19 mouse cellular contexts compared by ENCODE assay signal in the genomic region with DNA sequence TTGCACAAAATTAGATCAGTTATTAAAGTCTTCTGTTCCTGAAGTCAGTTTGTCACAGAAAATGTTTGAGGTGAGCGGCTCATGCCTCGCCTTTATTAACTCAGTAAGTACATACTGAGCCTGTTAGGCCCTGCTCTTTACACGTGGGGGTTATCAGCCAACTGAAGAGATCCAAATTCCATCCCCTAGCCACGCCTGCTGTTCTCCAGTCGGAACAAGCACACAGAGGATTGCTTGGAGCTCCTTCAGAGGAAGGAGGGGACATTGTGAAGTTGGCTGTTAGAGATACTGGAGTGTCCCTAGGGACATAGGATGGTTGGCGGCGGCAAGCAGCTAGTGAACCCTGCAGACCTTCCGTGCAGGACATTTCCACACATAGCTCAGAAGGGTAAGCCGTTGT. TPM values are rescaled to one million over a fixed set of nuclear protein-coding genes. Genes with fewer than 3 reads are reported as not detected.
DNase-seq lines count a peak whose midpoint lies in the region; ATAC-seq lines count a peak whose summit lies in the region.
"Had no signal": no experiment of that assay in that cellular context is flagged by ENCODE, and none has a peak within 500 bp of the region (broad histone marks: within the 10 kb centered on the region; RNA-seq: fewer than 3 reads in every experiment).

No protein-coding gene starts in this region.

- no peak overlapping the region for H3K9ac ChIP-seq in limb, embryonic 15.5 days
- no peak overlapping the region for H3K9ac ChIP-seq in heart, embryonic 14.5 days (ENCODE audit: low read length)
- no peak overlapping the region for H3K9ac ChIP-seq in lung, embryonic 15.5 days
- H3K9ac ChIP-seq in stomach, embryonic 15.5 days = no peak overlapping the region
- H3K9ac ChIP-seq: forebrain, embryonic 13.5 days had no signal

- peaks cover 20% of the 10 kb centered on the region for H3K36me3 ChIP-seq in limb, embryonic 15.5 days
- peaks cover 36% of the 10 kb centered on the region for H3K36me3 ChIP-seq in limb, embryonic 10.5 days
- peaks cover 16% of the 10 kb centered on the region; the same call in 1 of the 2 replicates for H3K36me3 ChIP-seq in heart, embryonic 14.5 days (ENCODE audit: control insufficient read depth, insufficient read depth, low read length)
- H3K36me3 ChIP-seq in lung, embryonic 15.5 days = no peaks in the 10 kb centered on the region
- no peaks in the 10 kb centered on the region for H3K36me3 ChIP-seq in stomach, embryonic 15.5 days

- no peak overlapping the region for H3K4me2 ChIP-seq in limb, embryonic 15.5 days
- peak overlapping the region; percentile 19; the same call in 1 of the 2 replicates for H3K4me2 ChIP-seq in heart, embryonic 14.5 days (ENCODE audit: low read length)
- H3K4me2 ChIP-seq in lung, embryonic 15.5 days = no peak overlapping the region
- H3K4me2 ChIP-seq in stomach, embryonic 15.5 days = no peak overlapping the region
- H3K4me2 ChIP-seq: forebrain, embryonic 13.5 days had no signal

- H3K4me3 ChIP-seq in limb, embryonic 15.5 days = no peak overlapping the region
- H3K4me3 ChIP-seq in limb, embryonic 10.5 days = no peak overlapping the region
- H3K4me3 ChIP-seq in heart, embryonic 14.5 days (ENCODE audit: control insufficient read depth in 1 of 2, insufficient read depth in 1 of 2, low read depth in 1 of 2, low read length in 2 of 2) = no peak overlapping the region
- H3K4me3 ChIP-seq in lung, embryonic 15.5 days = no peak overlapping the region
- no peak overlapping the region for H3K4me3 ChIP-seq in stomach, embryonic 15.5 days (replicated peaks)
- H3K4me3 ChIP-seq: forebrain, embryonic 13.5 days had no signal

- H3K27ac ChIP-seq in limb, embryonic 15.5 days = peak overlapping the region; percentile 1
- H3K27ac ChIP-seq in limb, embryonic 10.5 days = no peak overlapping the region
- no peak overlapping the region for H3K27ac ChIP-seq in heart, embryonic 14.5 days (replicated peaks in 1 of 2; ENCODE audit: control insufficient read depth in 1 of 2, insufficient read depth in 1 of 2, low read depth in 2 of 2, low read length in 2 of 2)
- H3K27ac ChIP-seq in lung, embryonic 15.5 days = peak overlapping the region; percentile 52
- peak overlapping the region; percentile 63; the same call in 1 of the 2 replicates for H3K27ac ChIP-seq in stomach, embryonic 15.5 days
- H3K27ac ChIP-seq: forebrain, embryonic 13.5 days had no signal

- ATAC-seq in limb, embryonic 15.5 days (ENCODE audit: insufficient number of reproducible peaks, low FRiP score, low TSS enrichment, low read depth) = no peak
- ATAC-seq in heart, embryonic 14.5 days (ENCODE audit: insufficient number of reproducible peaks, insufficient read depth, low FRiP score, low read depth) = no peak
- no peak for ATAC-seq in lung, embryonic 15.5 days (ENCODE audit: borderline replicate concordance, extremely low read depth, low FRiP score, low TSS enrichment)
- peak; percentile 76 for ATAC-seq in stomach, embryonic 15.5 days (ENCODE audit: insufficient read depth, low FRiP score, low read depth)
- no peak for ATAC-seq in megakaryocyte-erythroid progenitor cell, adult 5-6 weeks (replicated peaks; ENCODE audit: low FRiP score, low TSS enrichment, poor library complexity, severe bottlenecking)
- ATAC-seq: forebrain, embryonic 13.5 days; midbrain, embryonic 16.5 days had no signal

- no peak for DNase-seq in limb, embryonic 10.5 days (ENCODE audit: low spot score)
- DNase-seq in kidney, postnatal 10 days = no peak
- DNase-seq in layer of hippocampus, adult 11-12 months (ENCODE audit: low spot score) = no peak
- DNase-seq: adrenal gland, postnatal 36 days; cerebellum, adult 11-12 months; embryo, embryonic 11 days; gastrocnemius, postnatal 36 days; right cerebral cortex, postnatal 14 days had no signal

- 75% methylated on average over 9 of the region's 9 CpGs for WGBS in limb, embryonic 15.5 days
- 87% methylated on average over 9 of the region's 9 CpGs for WGBS in limb, embryonic 10.5 days
- 20% methylated on average over 9 of the region's 9 CpGs for WGBS in heart, embryonic 14.5 days
- 57% methylated on average over 9 of the region's 9 CpGs for WGBS in lung, embryonic 15.5 days
- 76% methylated on average over 9 of the region's 9 CpGs for WGBS in stomach, embryonic 15.5 days

- H3K27me3 ChIP-seq in limb, embryonic 15.5 days = no peaks in the 10 kb centered on the region
- H3K27me3 ChIP-seq in limb, embryonic 10.5 days (ENCODE audit: low read depth, poor library complexity, severe bottlenecking) = no peaks in the 10 kb centered on the region
- H3K27me3 ChIP-seq in heart, embryonic 14.5 days (ENCODE audit: control insufficient read depth, insufficient read depth, low read length) = no peaks in the 10 kb centered on the region
- no peaks in the 10 kb centered on the region for H3K27me3 ChIP-seq in lung, embryonic 15.5 days
- no peaks in the 10 kb centered on the region for H3K27me3 ChIP-seq in stomach, embryonic 15.5 days (replicated peaks)
- H3K27me3 ChIP-seq: forebrain, embryonic 13.5 days had no signal

- H3K9me3 ChIP-seq in limb, embryonic 15.5 days = no peaks in the 10 kb centered on the region
- no peaks in the 10 kb centered on the region for H3K9me3 ChIP-seq in limb, embryonic 10.5 days (replicated peaks)
- no peaks in the 10 kb centered on the region for H3K9me3 ChIP-seq in heart, embryonic 14.5 days (ENCODE audit: control insufficient read depth, low read length)
- no peaks in the 10 kb centered on the region for H3K9me3 ChIP-seq in lung, embryonic 15.5 days
- no peaks in the 10 kb centered on the region for H3K9me3 ChIP-seq in stomach, embryonic 15.5 days
- H3K9me3 ChIP-seq: forebrain, embryonic 13.5 days had no signal

- peaks cover 12% of the 10 kb centered on the region; the same call in 1 of the 2 replicates for H3K4me1 ChIP-seq in limb, embryonic 15.5 days
- no peaks in the 10 kb centered on the region for H3K4me1 ChIP-seq in limb, embryonic 10.5 days
- H3K4me1 ChIP-seq in heart, embryonic 14.5 days (ENCODE audit: control insufficient read depth in 2 of 2, insufficient read depth in 2 of 2, low read length in 2 of 2) = peaks cover 7 to 11% of the 10 kb centered on the region in 2 experiments
- peaks cover 17% of the 10 kb centered on the region for H3K4me1 ChIP-seq in lung, embryonic 15.5 days
- no peaks in the 10 kb centered on the region for H3K4me1 ChIP-seq in stomach, embryonic 15.5 days

RNA-seq across cellular contexts. Expression of a gene that starts 36.5 kb away (rescaled TPM):
- polyA plus RNA-seq in limb, embryonic 15.5 days (2015; fragmentation: Nextera tagmentation; extraction: Ambion mirVana) = 1.0 and 1.2 TPM in 2 replicates
- polyA plus RNA-seq in limb, embryonic 10.5 days (2016; fragmentation: Nextera tagmentation; extraction: Ambion mirVana) = 0.30 and 0.33 TPM in 2 replicates
- 1.4 and 2.0 TPM in 2 replicates for polyA plus RNA-seq in heart, embryonic 14.5 days (2014; fragmentation: Nextera tagmentation; extraction: Ambion mirVana)
- polyA plus RNA-seq in lung, embryonic 15.5 days (2015; fragmentation: Nextera tagmentation; extraction: Ambion mirVana) = 0.36 and 0.50 TPM in 2 replicates
- polyA plus RNA-seq in stomach, embryonic 15.5 days (2015; fragmentation: Nextera tagmentation; extraction: Ambion mirVana) = 21.1 and 25.3 TPM in 2 replicates
- not detected in 2 replicates for total RNA-seq in megakaryocyte-erythroid progenitor cell, adult 5-6 weeks (2014; fragmentation: Nextera tagmentation)
- 0.47 TPM in 1 of 2 replicates, not detected in the other for total RNA-seq in megakaryocyte-erythroid progenitor cell, adult 5-6 weeks (2017)
- total RNA-seq: adrenal gland, postnatal 36 days; gastrocnemius, postnatal 36 days had no signal

RNA-seq across cellular contexts. Expression of a gene that starts 50.1 kb away (rescaled TPM):
- not detected in 2 replicates for polyA plus RNA-seq in limb, embryonic 15.5 days (2015; fragmentation: Nextera tagmentation; extraction: Ambion mirVana)
- polyA plus RNA-seq in limb, embryonic 10.5 days (2016; fragmentation: Nextera tagmentation; extraction: Ambion mirVana) = not detected in 2 replicates
- not detected in 2 replicates for polyA plus RNA-seq in heart, embryonic 14.5 days (2014; fragmentation: Nextera tagmentation; extraction: Ambion mirVana)
- polyA plus RNA-seq in lung, embryonic 15.5 days (2015; fragmentation: Nextera tagmentation; extraction: Ambion mirVana) = not detected in 2 replicates
- polyA plus RNA-seq in stomach, embryonic 15.5 days (2015; fragmentation: Nextera tagmentation; extraction: Ambion mirVana) = not detected in 2 replicates
- not detected in 2 replicates for total RNA-seq in megakaryocyte-erythroid progenitor cell, adult 5-6 weeks (2014; fragmentation: Nextera tagmentation)
- not detected in 2 replicates for total RNA-seq in megakaryocyte-erythroid progenitor cell, adult 5-6 weeks (2017)
- total RNA-seq: adrenal gland, postnatal 36 days; gastrocnemius, postnatal 36 days; layer of hippocampus, adult 18-20 months; left cerebral cortex, postnatal 25 days; neutrophil, adult 5-6 weeks had no signal
- polyA plus RNA-seq: liver, embryonic 16.5 days; midbrain, embryonic 16.5 days had no signal

Comparison
In these comparisons a context has a peak if more than half of its experiments do, and no peak if none do; other contexts are left out.
1. H3K27ac ChIP-seq: peak in limb, embryonic 15.5 days (single experiment), lung, embryonic 15.5 days (single experiment) and stomach, embryonic 15.5 days (single experiment); none in limb, embryonic 10.5 days (single experiment) and heart, embryonic 14.5 days (0 of 2).